Mouse (Mus musculus): Measurements from ENCODE around the gene Spag6l. TPM values are rescaled to one million over a fixed set of nuclear protein-coding genes. Genes with fewer than 3 reads are reported as not detected.

Spag6l gene
- 0.56 and 1.6 TPM in 2 replicates for polyA plus RNA-seq (2015; fragmentation: Nextera tagmentation; extraction: Ambion mirVana)

DNA sequence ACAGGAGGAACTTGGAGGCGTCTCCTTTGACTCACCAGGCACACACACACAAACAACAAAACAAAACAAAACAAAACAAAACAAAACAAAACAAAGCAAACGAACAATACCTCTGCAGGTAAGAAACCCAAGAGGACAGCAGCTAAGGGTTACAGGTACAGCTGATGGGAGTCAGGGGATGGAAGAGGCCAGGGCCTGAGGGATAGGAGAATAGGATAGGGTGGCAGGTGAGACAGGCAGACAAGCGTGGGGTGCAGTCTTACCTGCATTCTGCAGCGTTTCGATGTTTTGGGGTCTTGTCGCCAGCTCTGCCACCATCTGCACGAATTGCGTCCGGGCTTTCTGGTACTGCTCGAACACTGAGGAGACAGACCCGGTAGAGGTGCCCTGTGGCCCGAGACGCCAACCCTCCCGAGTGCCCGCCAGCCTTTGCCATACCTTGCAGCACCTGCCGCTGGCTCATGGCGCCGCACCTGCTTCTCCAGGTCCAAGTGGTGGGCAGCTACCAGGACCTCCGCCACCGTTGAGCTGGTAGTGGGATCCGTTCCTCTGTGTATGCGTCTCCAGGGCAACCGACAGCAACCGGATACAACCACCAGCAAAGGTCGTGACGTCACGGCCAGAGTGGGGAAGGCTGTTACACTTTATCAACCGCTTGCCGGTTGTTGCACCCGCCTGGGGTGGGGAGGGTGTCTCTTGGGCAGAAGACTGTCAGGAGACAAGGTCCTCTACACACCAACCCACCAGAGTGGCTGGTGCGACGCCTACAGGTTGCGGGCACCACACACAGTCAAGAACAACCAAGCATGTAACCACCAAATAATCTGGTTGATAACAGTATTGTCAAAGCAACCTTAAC, at the start of gene Spag6l:
TSS of gene Spag6l (minus strand) at position 700 of the 859 bp plus-strand sequence.
- Histone ChIP-seq H3K4me1 (ENCODE audit: control insufficient read depth, insufficient read depth, low read length) (no peaks in the 10 kb centered on the region), H3K9ac (ENCODE audit: low read length) (peak within 1 kb of the TSS; percentile 37), H3K36me3 (ENCODE audit: control insufficient read depth, insufficient read depth) (no peaks in the 10 kb centered on the region), H3K27me3 (ENCODE audit: control insufficient read depth, insufficient read depth, low read length) (no peaks in the 10 kb centered on the region), H3K9me3 (replicated peaks; ENCODE audit: control insufficient read depth, low read length) (no peaks in the 10 kb centered on the region), H3K27ac (ENCODE audit: low read length) (no peak within 1 kb of the TSS), H3K4me3 (ENCODE audit: low read length) (peak within 1 kb of the TSS; percentile 54), H3K4me2 (ENCODE audit: low read depth, low read length) (peak within 1 kb of the TSS; percentile 86)
- ATAC-seq (replicated peaks; ENCODE audit: extremely low read depth, insufficient read depth, low FRiP score) = peak; percentile 14; the same call in 1 of the 2 replicates
- 6% methylated on average over 33 of the region's 33 CpGs for WGBS

DNA sequence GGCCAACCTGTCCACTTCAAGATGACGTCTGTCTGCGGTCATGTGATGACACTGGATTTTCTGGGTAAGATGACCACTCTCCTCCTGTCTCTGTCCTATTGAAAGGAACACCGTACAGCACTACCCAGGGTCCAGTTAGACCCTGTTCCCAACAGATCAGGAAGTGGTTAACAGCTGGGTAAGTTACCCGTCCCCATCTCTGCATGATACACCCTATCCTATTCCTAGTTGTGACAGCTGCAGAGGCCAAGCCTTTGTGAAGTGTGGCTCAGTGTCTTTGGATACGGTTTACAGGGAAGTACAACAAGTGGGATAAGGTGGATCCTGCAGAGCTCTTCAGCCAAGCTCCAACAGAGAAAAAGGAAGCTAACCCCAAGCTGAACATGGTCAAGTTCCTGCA, 49.8 kb upstream of the Spag6l start:
- Histone ChIP-seq H3K36me3 (ENCODE audit: control insufficient read depth, insufficient read depth) (peaks cover 61% of the 10 kb centered on the region), H3K9me3 (replicated peaks; ENCODE audit: control insufficient read depth, low read length) (peaks cover 3% of the 10 kb centered on the region; the same call in 1 of the 2 replicates), H3K4me1 (ENCODE audit: control insufficient read depth, insufficient read depth, low read length) (no peaks in the 10 kb centered on the region), H3K27me3 (ENCODE audit: control insufficient read depth, insufficient read depth, low read length) (no peaks in the 10 kb centered on the region), H3K4me2 (ENCODE audit: low read depth, low read length) (no peak overlapping the region), H3K9ac (ENCODE audit: low read length) (no peak overlapping the region), H3K4me3 (ENCODE audit: low read length) (no peak overlapping the region), H3K27ac (ENCODE audit: low read length) (no peak overlapping the region)
- no peak for ATAC-seq (replicated peaks; ENCODE audit: extremely low read depth, insufficient read depth, low FRiP score)
- 88% methylated on average over 5 of the region's 5 CpGs for WGBS

DNA sequence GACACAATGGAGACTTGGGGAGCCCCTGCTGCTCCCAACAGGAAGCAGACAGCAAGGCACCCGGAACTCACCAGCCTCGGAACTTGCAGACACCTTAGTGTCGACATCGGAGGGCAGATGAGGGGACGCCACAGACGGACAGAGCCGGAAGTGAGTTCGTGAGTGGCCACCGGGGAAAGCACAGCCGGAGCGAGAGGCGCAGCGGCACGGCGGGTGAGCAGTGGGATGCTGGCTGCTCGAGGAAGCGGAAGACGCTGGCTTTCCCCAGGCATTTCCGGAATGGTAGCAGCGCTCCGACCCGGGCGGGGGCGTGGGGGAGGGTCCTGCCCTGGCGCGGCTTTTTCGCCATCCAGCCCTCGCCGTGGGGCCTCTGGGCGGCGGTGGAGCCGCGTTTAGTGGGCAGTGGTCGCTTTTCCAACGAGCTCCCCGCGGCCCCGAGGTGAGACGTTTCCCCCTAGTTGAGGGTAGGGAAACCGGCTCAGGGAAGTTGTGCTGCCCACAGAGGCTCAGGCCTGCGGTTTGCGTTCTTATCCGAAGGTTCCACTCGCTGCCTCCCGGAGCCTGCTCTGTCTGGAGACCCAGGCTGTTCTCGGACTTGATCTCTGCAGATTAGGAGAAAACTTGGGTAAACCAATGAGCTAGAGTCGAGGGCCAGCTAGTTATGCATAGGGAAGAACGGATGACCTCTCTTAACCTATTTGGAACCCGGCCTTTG, 41.5 kb upstream of the Spag6l start, which contains the start of the genes Top3b and Vpreb1:
TSS of gene Top3b (plus strand) at position 120 of the 715 bp plus-strand sequence.
TSS of gene Vpreb1 (minus strand) at position 227 of the 715 bp plus-strand sequence.
- peak within 1 kb of the TSS; percentile 85 for H3K4me2 ChIP-seq (ENCODE audit: low read depth, low read length)
- peak; percentile 93 for ATAC-seq (replicated peaks; ENCODE audit: extremely low read depth, insufficient read depth, low FRiP score)
- under 1% methylated on average over 49 of the region's 49 CpGs for WGBS

DNA sequence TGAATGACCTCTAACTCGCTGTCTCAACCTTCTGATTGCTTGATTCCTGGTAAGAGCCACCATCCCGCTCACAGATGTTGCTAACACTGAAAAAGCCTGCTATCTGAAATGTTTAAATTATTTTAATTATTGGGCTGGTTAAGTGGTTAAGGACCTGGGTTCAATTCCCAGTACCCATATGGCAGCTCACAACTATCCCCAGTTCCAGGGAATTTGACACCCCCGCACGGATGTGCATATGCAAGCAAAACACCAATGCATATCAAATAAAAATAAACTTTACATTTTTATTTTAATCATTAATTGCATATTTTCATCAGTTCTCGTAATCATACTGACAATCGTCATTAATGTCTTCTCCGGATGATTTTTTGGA, 41.0 kb upstream of the Spag6l start:
- peaks cover 10% of the 10 kb centered on the region for H3K4me1 ChIP-seq (ENCODE audit: control insufficient read depth, insufficient read depth, low read length)
- H3K9me3 ChIP-seq (replicated peaks; ENCODE audit: control insufficient read depth, low read length) = no peaks in the 10 kb centered on the region
- ATAC-seq (replicated peaks; ENCODE audit: extremely low read depth, insufficient read depth, low FRiP score) = 0 out of 2 replicates have a peak, but pooled peaks have one; percentile 5
- H3K4me2 ChIP-seq (ENCODE audit: low read depth, low read length) = peak overlapping the region; percentile 85
- H3K4me3 ChIP-seq (ENCODE audit: low read length) = peak overlapping the region; percentile 90
- peak overlapping the region; percentile 96 for H3K9ac ChIP-seq (ENCODE audit: low read length)
- H3K36me3 ChIP-seq (ENCODE audit: control insufficient read depth, insufficient read depth) = peaks cover 3% of the 10 kb centered on the region
- 38% methylated on average over 7 of the region's 7 CpGs for WGBS
- H3K27ac ChIP-seq (ENCODE audit: low read length) = peak overlapping the region; percentile 97
- H3K27me3 ChIP-seq (ENCODE audit: control insufficient read depth, insufficient read depth, low read length) = no peaks in the 10 kb centered on the region

More for the DNA sequence above, 41.5 kb upstream of the Spag6l start, which contains the start of the genes Top3b and Vpreb1:
- peaks cover 4% of the 10 kb centered on the region for H3K36me3 ChIP-seq (ENCODE audit: control insufficient read depth, insufficient read depth)
- H3K9ac ChIP-seq (ENCODE audit: low read length) = peak within 1 kb of the TSS; percentile 96
- no peaks in the 10 kb centered on the region for H3K27me3 ChIP-seq (ENCODE audit: control insufficient read depth, insufficient read depth, low read length)
- H3K4me1 ChIP-seq (ENCODE audit: control insufficient read depth, insufficient read depth, low read length) = peaks cover 10% of the 10 kb centered on the region
- H3K27ac ChIP-seq (ENCODE audit: low read length) = peak within 1 kb of the TSS; percentile 97
- H3K9me3 ChIP-seq (replicated peaks; ENCODE audit: control insufficient read depth, low read length) = no peaks in the 10 kb centered on the region
- H3K4me3 ChIP-seq (ENCODE audit: low read length) = peak within 1 kb of the TSS; percentile 90

DNA sequence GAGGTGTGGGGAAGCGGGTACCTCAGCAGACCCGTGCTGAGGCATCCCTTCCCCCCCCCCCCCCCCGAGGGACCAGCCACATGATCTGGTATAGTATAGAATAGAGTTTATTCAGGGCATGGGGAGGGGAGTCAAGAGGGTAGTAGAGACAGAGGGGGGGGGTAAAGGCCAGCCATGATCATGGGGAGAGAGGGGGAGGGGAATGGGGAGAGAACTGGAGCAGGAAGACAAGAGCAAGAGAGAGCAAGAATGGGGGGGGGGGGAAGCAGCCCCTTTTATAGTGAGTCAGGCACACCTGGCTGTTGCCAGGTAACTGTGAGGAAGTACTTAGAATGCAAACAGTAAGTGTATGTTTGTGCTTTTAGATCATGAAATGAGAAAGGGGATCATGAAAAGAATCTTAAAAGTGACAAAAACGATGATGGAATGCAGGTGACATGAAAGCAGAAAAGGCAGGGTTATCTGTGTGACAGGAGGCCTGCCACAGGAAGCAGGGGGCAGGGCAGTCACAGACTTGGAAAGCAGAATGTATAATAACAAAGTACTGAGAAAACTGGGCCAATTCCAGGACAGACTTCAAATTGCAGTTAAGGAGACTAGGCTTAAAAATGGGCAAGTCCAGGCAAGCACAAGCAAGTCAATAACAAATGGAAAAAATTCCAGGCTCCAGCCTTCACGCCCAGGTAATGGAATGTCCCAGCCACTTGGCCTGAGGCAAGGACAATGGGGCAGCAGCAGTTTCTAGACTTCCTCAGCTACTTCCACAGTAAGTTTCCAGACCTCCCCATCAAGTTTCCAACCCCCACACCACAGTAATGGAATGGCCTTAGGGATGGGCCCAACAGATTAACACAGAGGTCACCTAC, 36.7 kb upstream of the Spag6l start:
- Histone ChIP-seq H3K4me3 (ENCODE audit: low read length) (no peak overlapping the region), H3K27ac (ENCODE audit: low read length) (0 out of 2 replicates have a peak overlapping the region, but pooled peaks have one; percentile 26), H3K4me2 (ENCODE audit: low read depth, low read length) (no peak overlapping the region), H3K36me3 (ENCODE audit: control insufficient read depth, insufficient read depth) (no peaks in the 10 kb centered on the region), H3K9me3 (replicated peaks; ENCODE audit: control insufficient read depth, low read length) (no peaks in the 10 kb centered on the region), H3K4me1 (ENCODE audit: control insufficient read depth, insufficient read depth, low read length) (no peaks in the 10 kb centered on the region), H3K27me3 (ENCODE audit: control insufficient read depth, insufficient read depth, low read length) (no peaks in the 10 kb centered on the region), H3K9ac (ENCODE audit: low read length) (no peak overlapping the region)
- no peak for ATAC-seq (replicated peaks; ENCODE audit: extremely low read depth, insufficient read depth, low FRiP score)
- WGBS = 48% methylated on average over 4 of the region's 5 CpGs

DNA sequence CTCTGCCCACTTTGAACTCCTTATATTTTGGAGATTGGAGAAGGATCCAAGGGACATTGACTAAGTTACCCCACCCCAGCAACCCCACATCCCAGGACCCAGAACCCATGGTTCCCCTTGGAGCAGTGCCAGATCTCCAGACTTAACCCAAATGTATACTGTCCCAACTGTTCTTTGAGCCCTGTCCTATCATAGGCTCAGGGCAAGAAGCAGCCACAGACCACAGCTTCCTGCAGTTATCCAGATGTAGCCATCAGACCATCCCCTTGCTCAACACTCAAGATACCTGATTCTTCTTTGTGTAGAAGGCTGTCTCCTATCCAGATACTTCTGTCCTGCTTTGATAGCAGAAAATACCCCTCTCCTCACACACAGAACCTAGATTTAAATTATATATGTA, 36.0 kb upstream of the Spag6l start:
- Histone ChIP-seq H3K27me3 (ENCODE audit: control insufficient read depth, insufficient read depth, low read length) (no peaks in the 10 kb centered on the region), H3K4me1 (ENCODE audit: control insufficient read depth, insufficient read depth, low read length) (no peaks in the 10 kb centered on the region), H3K4me2 (ENCODE audit: low read depth, low read length) (no peak overlapping the region), H3K4me3 (ENCODE audit: low read length) (no peak overlapping the region), H3K27ac (ENCODE audit: low read length) (no peak overlapping the region), H3K36me3 (ENCODE audit: control insufficient read depth, insufficient read depth) (no peaks in the 10 kb centered on the region), H3K9me3 (replicated peaks; ENCODE audit: control insufficient read depth, low read length) (no peaks in the 10 kb centered on the region), H3K9ac (ENCODE audit: low read length) (no peak overlapping the region)
- ATAC-seq (replicated peaks; ENCODE audit: extremely low read depth, insufficient read depth, low FRiP score) = no peak

DNA sequence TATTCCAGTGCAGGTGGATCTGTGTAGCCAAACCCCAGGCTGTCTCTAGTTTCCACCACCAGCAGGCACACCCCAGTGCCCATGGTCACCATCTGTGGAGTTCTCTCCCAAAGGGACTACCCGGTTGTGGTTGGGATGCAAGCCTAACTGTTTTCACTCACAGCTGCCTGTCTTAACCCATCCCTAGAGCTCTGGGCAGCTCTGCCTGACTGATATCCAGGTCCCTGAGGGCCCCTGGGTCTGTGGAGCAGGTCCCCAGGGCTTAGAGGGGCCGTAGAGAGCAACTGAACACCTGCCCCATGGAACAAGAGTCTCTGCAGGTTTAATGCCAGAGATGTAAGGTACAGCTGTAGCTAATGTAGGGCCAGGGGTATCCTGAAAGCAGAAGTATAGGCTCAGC, 34.7 kb upstream of the Spag6l start, which contains the start of gene Igll1:
TSS of gene Igll1 (minus strand) at position 8 of the 400 bp plus-strand sequence.
- Histone ChIP-seq H3K27me3 (ENCODE audit: control insufficient read depth, insufficient read depth, low read length) (no peaks in the 10 kb centered on the region), H3K4me1 (ENCODE audit: control insufficient read depth, insufficient read depth, low read length) (no peaks in the 10 kb centered on the region), H3K36me3 (ENCODE audit: control insufficient read depth, insufficient read depth) (no peaks in the 10 kb centered on the region), H3K4me2 (ENCODE audit: low read depth, low read length) (no peak within 1 kb of the TSS), H3K9ac (ENCODE audit: low read length) (no peak within 1 kb of the TSS), H3K4me3 (ENCODE audit: low read length) (no peak within 1 kb of the TSS), H3K9me3 (replicated peaks; ENCODE audit: control insufficient read depth, low read length) (no peaks in the 10 kb centered on the region), H3K27ac (ENCODE audit: low read length) (no peak within 1 kb of the TSS)
- ATAC-seq (replicated peaks; ENCODE audit: extremely low read depth, insufficient read depth, low FRiP score) = no peak
- 64% methylated on average over 2 of the region's 2 CpGs for WGBS

DNA sequence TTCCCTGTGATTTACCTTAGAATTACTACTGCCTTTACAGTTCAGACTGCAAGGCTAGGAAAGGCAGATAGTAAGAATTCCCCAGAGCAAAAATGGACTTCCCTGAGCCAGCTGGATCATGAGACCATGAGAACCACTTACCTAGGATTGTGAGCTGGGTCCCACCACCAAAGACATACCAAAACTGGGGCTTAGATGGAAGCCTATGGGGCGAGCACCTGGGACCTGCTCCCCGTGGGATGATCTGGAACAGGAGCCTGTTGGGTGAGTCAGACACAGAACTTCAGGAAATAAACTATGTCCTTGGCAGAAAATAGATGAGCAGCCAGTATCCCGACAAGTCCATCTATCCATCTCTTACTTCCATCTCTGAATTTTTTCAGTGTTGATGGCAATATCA, 33.0 kb upstream of the Spag6l start:
- H3K27ac ChIP-seq (ENCODE audit: low read length) = no peak overlapping the region
- no peak for ATAC-seq (replicated peaks; ENCODE audit: extremely low read depth, insufficient read depth, low FRiP score)
- no peaks in the 10 kb centered on the region for H3K27me3 ChIP-seq (ENCODE audit: control insufficient read depth, insufficient read depth, low read length)
- H3K9me3 ChIP-seq (replicated peaks; ENCODE audit: control insufficient read depth, low read length) = no peaks in the 10 kb centered on the region
- WGBS = 67% methylated on average over 3 of the region's 3 CpGs
- no peaks in the 10 kb centered on the region for H3K4me1 ChIP-seq (ENCODE audit: control insufficient read depth, insufficient read depth, low read length)
- no peak overlapping the region for H3K9ac ChIP-seq (ENCODE audit: low read length)
- H3K4me3 ChIP-seq (ENCODE audit: low read length) = no peak overlapping the region
- no peak overlapping the region for H3K4me2 ChIP-seq (ENCODE audit: low read depth, low read length)
- H3K36me3 ChIP-seq (ENCODE audit: control insufficient read depth, insufficient read depth) = no peaks in the 10 kb centered on the region

All from heart, embryonic 16.5 days (tissue).